ENCODE assay signal across 8 mouse cellular contexts in the genomic region with DNA sequence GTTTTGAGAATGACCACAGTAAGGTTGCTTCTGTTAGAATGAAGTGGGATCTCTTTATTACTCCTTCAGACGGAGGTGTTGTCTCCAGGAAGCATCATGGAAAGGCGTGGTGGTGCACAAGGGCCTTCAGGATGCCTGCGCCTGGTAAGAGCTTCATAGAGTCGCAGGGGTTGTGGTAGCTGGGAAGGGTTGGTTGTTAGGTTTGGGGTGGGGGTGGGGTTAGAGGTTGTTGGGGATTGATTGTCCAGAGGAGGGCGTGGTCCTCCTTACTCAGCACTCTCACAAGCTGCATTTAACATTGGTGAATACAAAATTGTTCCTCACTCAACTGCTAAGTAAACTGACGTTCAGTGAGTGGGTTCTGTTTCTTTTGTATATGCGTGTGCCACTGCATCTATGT. TPM values are rescaled to one million over a fixed set of nuclear protein-coding genes. Genes with fewer than 3 reads are reported as not detected.
DNase-seq lines count a peak whose midpoint lies in the region; ATAC-seq and TF ChIP-seq lines count a peak whose summit lies in the region.

No protein-coding gene starts in this region.

- peak overlapping the region; percentile 86 for H3K4me2 ChIP-seq in lung, embryonic 14.5 days
- peak overlapping the region; percentile 82 for H3K4me2 ChIP-seq in embryonic facial prominence, embryonic 14.5 days (ENCODE audit: low read depth, low read length)
- H3K4me2 ChIP-seq in limb, embryonic 11.5 days (ENCODE audit: low read depth, severe bottlenecking): peak overlapping the region; percentile 90

- H3K4me3 ChIP-seq in lung, embryonic 14.5 days (ENCODE audit: low read depth, low read length): peak overlapping the region; percentile 92
- H3K4me3 ChIP-seq in embryonic facial prominence, embryonic 14.5 days (ENCODE audit: low read depth, low read length): peak overlapping the region; percentile 65
- peak overlapping the region; percentile 82 for H3K4me3 ChIP-seq in limb, embryonic 11.5 days (ENCODE audit: low read depth, low read length)
- peak overlapping the region; percentile 89 for H3K4me3 ChIP-seq in small intestine, adult 2 months (ENCODE audit: low read depth, low read length)

- DNase-seq in lung, embryonic 14.5 days: peak; percentile 17
- no peak for DNase-seq in lung, postnatal 36 days
- DNase-seq in embryonic facial prominence, embryonic 14.5 days (ENCODE audit: low spot score): no peak
- no peak for DNase-seq in limb, embryonic 11.5 days (ENCODE audit: low spot score)
- no peak for DNase-seq in MN1 (ENCODE audit: low spot score)
- DNase-seq in adrenal gland, adult 8-10 months: no peak
- no peak for DNase-seq in gastrocnemius, postnatal 36 days

- no peak for TF ChIP-seq POLR2A in small intestine, adult 2 months (IDR thresholded peaks at IDR 0.05; ENCODE audit: low read depth, low read length)

- ATAC-seq in lung, embryonic 14.5 days (ENCODE audit: insufficient read depth): no peak
- ATAC-seq in embryonic facial prominence, embryonic 14.5 days (ENCODE audit: low read depth): no peak
- no peak for ATAC-seq in limb, embryonic 11.5 days (ENCODE audit: insufficient number of reproducible peaks, low FRiP score, low TSS enrichment, low read depth)

- WGBS in lung, embryonic 14.5 days: 12% methylated on average over 7 of the region's 7 CpGs
- 19% methylated on average over 7 of the region's 7 CpGs for WGBS in embryonic facial prominence, embryonic 14.5 days
- 21% methylated on average over 7 of the region's 7 CpGs for WGBS in limb, embryonic 11.5 days
- WGBS in small intestine, adult 2 months: 5% methylated on average over 7 of the region's 7 CpGs

- TF ChIP-seq CTCF in lung, embryonic 14.5 days (IDR thresholded peaks at IDR 0.05; ENCODE audit: low read depth): no peak
- no peak for TF ChIP-seq CTCF in small intestine, adult 2 months (IDR thresholded peaks at IDR 0.05; ENCODE audit: extremely low read depth, insufficient read length, insufficient replicate concordance, low read depth, low read length)

- intact Hi-C loops in gastrocnemius, postnatal 36 days (cut with DNase I): no loop called here

- no peaks in the 10 kb centered on the region for H3K9me3 ChIP-seq in lung, embryonic 14.5 days (ENCODE audit: low read depth, low read length)
- no peaks in the 10 kb centered on the region for H3K9me3 ChIP-seq in embryonic facial prominence, embryonic 14.5 days (ENCODE audit: control insufficient read depth, low read length)
- no peaks in the 10 kb centered on the region for H3K9me3 ChIP-seq in limb, embryonic 11.5 days (ENCODE audit: control insufficient read depth, low read length)

- H3K36me3 ChIP-seq in lung, embryonic 14.5 days (ENCODE audit: insufficient read depth): peaks cover 49% of the 10 kb centered on the region
- H3K36me3 ChIP-seq in embryonic facial prominence, embryonic 14.5 days (ENCODE audit: control insufficient read depth, insufficient read depth, low read length): peaks cover 50% of the 10 kb centered on the region
- peaks cover 28% of the 10 kb centered on the region; the same call in 1 of the 2 replicates for H3K36me3 ChIP-seq in limb, embryonic 11.5 days (ENCODE audit: control insufficient read depth, insufficient read depth, low read length)
- peaks cover 39% of the 10 kb centered on the region for H3K36me3 ChIP-seq in small intestine, adult 2 months (ENCODE audit: control insufficient read depth, insufficient read depth, low read length)

- no peaks in the 10 kb centered on the region for H3K27me3 ChIP-seq in lung, embryonic 14.5 days (ENCODE audit: insufficient read depth, low read length)
- H3K27me3 ChIP-seq in embryonic facial prominence, embryonic 14.5 days (replicated peaks; ENCODE audit: control insufficient read depth, insufficient read depth, low read length): no peaks in the 10 kb centered on the region; the same call in 1 of the 2 replicates
- H3K27me3 ChIP-seq in limb, embryonic 11.5 days (ENCODE audit: control insufficient read depth, insufficient read depth, low read length): no peaks in the 10 kb centered on the region
- no peaks in the 10 kb centered on the region for H3K27me3 ChIP-seq in small intestine, adult 2 months (ENCODE audit: control insufficient read depth, insufficient read depth, low read length)

- peaks cover 4% of the 10 kb centered on the region; the same call in 1 of the 2 replicates for H3K4me1 ChIP-seq in lung, embryonic 14.5 days (ENCODE audit: insufficient read depth)
- H3K4me1 ChIP-seq in embryonic facial prominence, embryonic 14.5 days (ENCODE audit: control insufficient read depth, insufficient read depth, low read length): peaks cover 19% of the 10 kb centered on the region
- H3K4me1 ChIP-seq in limb, embryonic 11.5 days (ENCODE audit: control insufficient read depth, insufficient read depth, low read length): peaks cover 11% of the 10 kb centered on the region; the same call in 1 of the 2 replicates
- H3K4me1 ChIP-seq in small intestine, adult 2 months (ENCODE audit: control insufficient read depth, insufficient read depth, insufficient read length, low read length): peaks cover 17% of the 10 kb centered on the region; the same call in 1 of the 2 replicates

- H3K9ac ChIP-seq in lung, embryonic 14.5 days: peak overlapping the region; percentile 98
- H3K9ac ChIP-seq in embryonic facial prominence, embryonic 14.5 days (ENCODE audit: low read depth, low read length): peak overlapping the region; percentile 86
- H3K9ac ChIP-seq in limb, embryonic 11.5 days (ENCODE audit: low read length): peak overlapping the region; percentile 94

- H3K27ac ChIP-seq in lung, embryonic 14.5 days (ENCODE audit: low read depth): no peak overlapping the region
- no peak overlapping the region; the same call in 1 of the 2 replicates for H3K27ac ChIP-seq in embryonic facial prominence, embryonic 14.5 days (replicated peaks; ENCODE audit: low read depth, low read length)
- H3K27ac ChIP-seq in limb, embryonic 11.5 days (replicated peaks; ENCODE audit: low read depth, low read length): no peak overlapping the region
- no peak overlapping the region for H3K27ac ChIP-seq in small intestine, adult 2 months (ENCODE audit: insufficient read depth, low read depth, low read length)

RNA-seq across cellular contexts. Expression of a gene that starts 18.5 kb away (rescaled TPM):
- 9.5 and 10.0 TPM in 2 replicates for polyA plus RNA-seq in lung, embryonic 14.5 days (2014; fragmentation: Nextera tagmentation; extraction: Ambion mirVana)
- polyA plus RNA-seq in embryonic facial prominence, embryonic 14.5 days (2014; fragmentation: Nextera tagmentation; extraction: Ambion mirVana): 17.8 and 20.5 TPM in 2 replicates
- polyA plus RNA-seq in limb, embryonic 11.5 days (2014; fragmentation: Nextera tagmentation; extraction: Ambion mirVana): 2.3 and 2.8 TPM in 2 replicates
- polyA plus RNA-seq in small intestine, adult 2 months (2012; rRNA removed): 14.2 and 23.7 TPM in 2 replicates
- total RNA-seq in adrenal gland, adult 8-10 months (2022): 10 to 100 TPM; 33.4 to 64.8 (median 48.2) TPM
- total RNA-seq in gastrocnemius, postnatal 36 days (2021): 10 to 100 TPM in 1 of 2 experiments, 1 to 10 TPM in 1; 8.4 to 13.6 TPM

RNA-seq across cellular contexts. Expression of a gene that starts 19.3 kb away (rescaled TPM):
- polyA plus RNA-seq in lung, embryonic 14.5 days (2014; fragmentation: Nextera tagmentation; extraction: Ambion mirVana): 0.53 and 1.6 TPM in 2 replicates
- polyA plus RNA-seq in embryonic facial prominence, embryonic 14.5 days (2014; fragmentation: Nextera tagmentation; extraction: Ambion mirVana): 0.84 and 2.3 TPM in 2 replicates
- polyA plus RNA-seq in limb, embryonic 11.5 days (2014; fragmentation: Nextera tagmentation; extraction: Ambion mirVana): 0.95 and 0.97 TPM in 2 replicates
- polyA plus RNA-seq in small intestine, adult 2 months (2012; rRNA removed): 0.30 TPM in 1 of 2 replicates, not detected in the other
- 10 to 100 TPM; 16.6 to 27.2 (median 22.8) TPM for total RNA-seq in adrenal gland, adult 8-10 months (2022)
- total RNA-seq in gastrocnemius, postnatal 36 days (2021): under 1 TPM; 0.46 to 0.74 TPM

RNA-seq across cellular contexts. Expression of a gene that starts 45.8 kb away (rescaled TPM):
- 8.9 and 9.8 TPM in 2 replicates for polyA plus RNA-seq in lung, embryonic 14.5 days (2014; fragmentation: Nextera tagmentation; extraction: Ambion mirVana)
- 3.6 and 4.4 TPM in 2 replicates for polyA plus RNA-seq in embryonic facial prominence, embryonic 14.5 days (2014; fragmentation: Nextera tagmentation; extraction: Ambion mirVana)
- polyA plus RNA-seq in limb, embryonic 11.5 days (2014; fragmentation: Nextera tagmentation; extraction: Ambion mirVana): 3.1 and 3.9 TPM in 2 replicates
- polyA plus RNA-seq in small intestine, adult 2 months (2012; rRNA removed): 25.3 and 40.8 TPM in 2 replicates
- total RNA-seq in adrenal gland, adult 8-10 months (2022): 10 to 100 TPM; 13.3 to 20.5 (median 15.0) TPM
- 10 to 100 TPM in 1 of 2 experiments, 1 to 10 TPM in 1; 9.4 to 10.2 TPM for total RNA-seq in gastrocnemius, postnatal 36 days (2021)
